Mouse (Mus musculus): Measurements from ENCODE around the gene Ercc1. TPM values are rescaled to one million over a fixed set of nuclear protein-coding genes. Genes with fewer than 3 reads are reported as not detected.

The Ercc1 gene
- total RNA-seq, 2 experiments from 2014 or later: 29.8 to 32.3 TPM

GRCm38 (mm10) chr7:19405417-19405816, 60.8 kb downstream of the Ercc1 start:
- ATAC-seq (replicated peaks; ENCODE audit: poor library complexity): peak; percentile 93

Other genes starting within 250 kb of the Ercc1 start
- gene Gm4969, start 226.4 kb upstream of the Ercc1 start, total RNA-seq (2015): 0.24 and 0.57 TPM in 2 replicates
- gene Gm4969, start 226.4 kb upstream of the Ercc1 start, total RNA-seq (2017): 0.03 and 0.42 TPM in 2 replicates
- 2.0 and 2.1 TPM in 2 replicates for gene Fbxo46, start 224.9 kb upstream of the Ercc1 start, total RNA-seq (2015)
- 4.2 and 5.0 TPM in 2 replicates for gene Fbxo46, start 224.9 kb upstream of the Ercc1 start, total RNA-seq (2017)
- gene Qpctl, start 195.5 kb upstream of the Ercc1 start, total RNA-seq (2015): 6.5 and 6.9 TPM in 2 replicates
- gene Qpctl, start 195.5 kb upstream of the Ercc1 start, total RNA-seq (2017): 3.4 and 5.6 TPM in 2 replicates
- gene Snrpd2, start 195.1 kb upstream of the Ercc1 start, total RNA-seq (2015): 106 and 117 TPM in 2 replicates
- 78.6 and 83.9 TPM in 2 replicates for gene Snrpd2, start 195.1 kb upstream of the Ercc1 start, total RNA-seq (2017)
- not detected in 2 replicates for gene Gipr, start 178.7 kb upstream of the Ercc1 start, total RNA-seq (2015)
- not detected in 2 replicates for gene Gipr, start 178.7 kb upstream of the Ercc1 start, total RNA-seq (2017)
- gene Eml2, start 168.4 kb upstream of the Ercc1 start, total RNA-seq (2015): 4.3 and 5.5 TPM in 2 replicates
- gene Eml2, start 168.4 kb upstream of the Ercc1 start, total RNA-seq (2017): 8.0 and 15.1 TPM in 2 replicates
- gene Gpr4, start 132.2 kb upstream of the Ercc1 start, total RNA-seq (2015): 0.12 TPM in 1 of 2 replicates, not detected in the other
- not detected in 2 replicates for gene Gpr4, start 132.2 kb upstream of the Ercc1 start, total RNA-seq (2017)
- 12.4 and 16.1 TPM in 2 replicates for gene Opa3, start 116.4 kb upstream of the Ercc1 start, total RNA-seq (2015)
- 19.9 and 25.0 TPM in 2 replicates for gene Opa3, start 116.4 kb upstream of the Ercc1 start, total RNA-seq (2017)
- gene Vasp, start 73.0 kb upstream of the Ercc1 start, total RNA-seq (2015): 46.7 and 49.6 TPM in 2 replicates
- gene Vasp, start 73.0 kb upstream of the Ercc1 start, total RNA-seq (2017): 71.0 and 73.0 TPM in 2 replicates
- gene Ppm1n, start 64.7 kb upstream of the Ercc1 start, total RNA-seq (2015): 0.20 TPM in 1 of 2 replicates, not detected in the other
- gene Ppm1n, start 64.7 kb upstream of the Ercc1 start, total RNA-seq (2017): not detected in 2 replicates
- gene Rtn2, start 62.2 kb upstream of the Ercc1 start, total RNA-seq (2015): not detected in 2 replicates
- not detected in 2 replicates for gene Rtn2, start 62.2 kb upstream of the Ercc1 start, total RNA-seq (2017)
- gene Fosb, start 34.7 kb upstream of the Ercc1 start, total RNA-seq (2015): 18.2 and 28.4 TPM in 2 replicates
- 12.7 and 13.2 TPM in 2 replicates for gene Fosb, start 34.7 kb upstream of the Ercc1 start, total RNA-seq (2017)
- gene Cd3eap, start 14.7 kb downstream of the Ercc1 start, total RNA-seq (2015): 11.1 and 13.6 TPM in 2 replicates
- 24.8 and 27.4 TPM in 2 replicates for gene Cd3eap, start 14.7 kb downstream of the Ercc1 start, total RNA-seq (2017)
- gene Ppp1r13l, start 15.0 kb downstream of the Ercc1 start, total RNA-seq (2015): 6.3 and 7.2 TPM in 2 replicates
- 0.74 and 1.2 TPM in 2 replicates for gene Ppp1r13l, start 15.0 kb downstream of the Ercc1 start, total RNA-seq (2017)
- gene Ercc2, start 37.2 kb downstream of the Ercc1 start, total RNA-seq (2015): 10.7 and 11.2 TPM in 2 replicates
- 26.5 and 31.6 TPM in 2 replicates for gene Ercc2, start 37.2 kb downstream of the Ercc1 start, total RNA-seq (2017)
- not detected in 2 replicates for gene Klc3, start 59.3 kb downstream of the Ercc1 start, total RNA-seq (2015)
- 0.10 TPM in 1 of 2 replicates, not detected in the other for gene Klc3, start 59.3 kb downstream of the Ercc1 start, total RNA-seq (2017)
- gene Ckm, start 60.0 kb downstream of the Ercc1 start, total RNA-seq (2015): 0.71 and 0.94 TPM in 2 replicates
- 1.4 and 2.0 TPM in 2 replicates for gene Ckm, start 60.0 kb downstream of the Ercc1 start, total RNA-seq (2017)
- 10.3 and 11.0 TPM in 2 replicates for gene Mark4, start 114.0 kb downstream of the Ercc1 start, total RNA-seq (2015)
- 4.8 and 6.9 TPM in 2 replicates for gene Mark4, start 114.0 kb downstream of the Ercc1 start, total RNA-seq (2017)
- gene Exoc3l2, start 118.6 kb downstream of the Ercc1 start, total RNA-seq (2015): 0.54 and 0.57 TPM in 2 replicates
- 0.62 and 1.3 TPM in 2 replicates for gene Exoc3l2, start 118.6 kb downstream of the Ercc1 start, total RNA-seq (2017)
- gene Bloc1s3, start 163.6 kb downstream of the Ercc1 start, total RNA-seq (2015): 2.9 and 3.3 TPM in 2 replicates
- gene Bloc1s3, start 163.6 kb downstream of the Ercc1 start, total RNA-seq (2017): 1.3 and 1.5 TPM in 2 replicates
- 55.2 and 58.3 TPM in 2 replicates for gene Trappc6a, start 163.6 kb downstream of the Ercc1 start, total RNA-seq (2015)
- 26.1 and 39.5 TPM in 2 replicates for gene Trappc6a, start 163.6 kb downstream of the Ercc1 start, total RNA-seq (2017)
- not detected in 2 replicates for gene Nkpd1, start 173.1 kb downstream of the Ercc1 start, total RNA-seq (2015)
- 0.17 and 0.34 TPM in 2 replicates for gene Nkpd1, start 173.1 kb downstream of the Ercc1 start, total RNA-seq (2017)
- gene Ppp1r37, start 218.3 kb downstream of the Ercc1 start, total RNA-seq (2015): 11.0 and 11.7 TPM in 2 replicates
- gene Ppp1r37, start 218.3 kb downstream of the Ercc1 start, total RNA-seq (2017): 13.4 and 18.1 TPM in 2 replicates
- gene Zfp296, start 232.5 kb downstream of the Ercc1 start, total RNA-seq (2015): 5.9 and 6.8 TPM in 2 replicates
- gene Zfp296, start 232.5 kb downstream of the Ercc1 start, total RNA-seq (2017): 2.8 and 4.4 TPM in 2 replicates
- gene Gemin7, start 232.8 kb downstream of the Ercc1 start, total RNA-seq (2015): 65.5 and 73.4 TPM in 2 replicates
- 33.5 and 36.9 TPM in 2 replicates for gene Gemin7, start 232.8 kb downstream of the Ercc1 start, total RNA-seq (2017)